Mouse (Mus musculus) thymus, postnatal 4 days (tissue): ENCODE measurements around the gene Hist2h2ac.
A peak's percentile ranks its signal among the peaks of the same experiment; 100 is the strongest.
"Not testable (repeated sequence)": the region's sequence is repeated elsewhere in the genome, so short reads cannot be mapped to it uniquely, and the experiment has no call there.

Experiments used
- DNase-seq: peaks from one replicate; pipeline ENCODE4 v3.0.0; 2021

The Hist2h2ac gene

DNA sequence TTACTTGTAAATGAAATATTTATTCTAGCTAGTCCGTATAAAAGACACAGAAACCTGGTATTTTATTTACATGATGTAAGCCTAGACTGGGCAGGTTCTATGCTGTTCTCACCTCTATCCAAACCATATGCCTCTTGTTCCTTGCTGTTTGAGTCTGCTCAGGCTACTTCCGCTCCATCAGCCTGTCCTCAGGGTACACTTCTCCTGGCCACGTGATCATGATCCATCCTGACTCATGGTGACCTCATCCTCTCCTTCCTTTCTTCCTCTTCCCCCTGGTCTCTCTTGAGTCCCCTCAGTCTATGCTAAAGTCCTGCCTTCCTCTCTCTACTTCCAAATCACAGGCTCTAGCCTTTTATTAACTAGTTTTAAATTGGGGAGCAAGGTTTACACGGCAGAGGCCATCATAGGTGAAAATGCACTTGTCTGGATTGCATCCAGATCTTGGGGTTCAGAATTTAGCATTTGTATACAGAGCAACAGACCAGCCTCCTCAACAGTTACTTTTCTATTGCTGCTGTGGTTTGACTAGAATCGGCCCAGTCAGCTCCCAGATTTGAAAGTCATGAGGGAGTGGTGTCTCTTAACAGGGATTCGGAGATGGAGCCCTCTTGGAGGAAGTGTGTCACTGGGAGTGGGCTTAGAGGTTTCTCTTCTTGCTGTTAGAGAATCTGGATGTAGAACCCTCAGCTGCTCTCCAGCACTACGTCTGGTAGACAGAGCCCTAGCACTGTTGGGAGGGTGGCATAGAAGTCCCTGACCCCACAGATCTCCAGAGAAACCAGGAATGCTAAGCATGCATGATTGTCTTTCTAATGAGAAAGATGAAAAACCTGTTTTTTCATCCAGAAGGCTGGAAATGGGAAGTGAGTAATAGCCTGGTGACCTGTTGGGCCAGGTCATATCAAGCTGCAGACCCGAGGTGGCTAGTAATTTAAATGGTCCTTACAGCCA, 6.3 kb upstream of the Hist2h2ac start:
- no peak for DNase-seq

DNA sequence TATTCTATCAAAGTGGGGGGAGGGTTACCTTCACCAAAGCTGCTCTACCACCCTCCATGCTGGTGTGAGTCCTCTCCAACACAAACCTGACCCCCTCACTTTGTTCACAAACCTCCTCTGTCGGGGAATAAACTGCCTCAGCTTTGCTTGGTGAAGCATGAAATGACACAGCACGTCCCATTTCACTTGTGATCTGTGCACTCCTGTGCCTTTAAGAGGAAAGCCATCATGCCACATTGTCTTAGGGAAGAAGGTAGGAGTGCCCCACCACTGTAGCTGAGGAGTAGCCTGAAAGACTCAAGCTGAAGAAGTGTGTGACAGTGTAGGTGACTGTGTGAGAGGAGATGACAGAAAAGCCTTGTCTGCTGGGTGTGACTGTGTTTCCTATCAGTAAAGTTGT, 4.7 kb upstream of the Hist2h2ac start:
- no peak for DNase-seq

GRCm38 (mm10) chr3:96222774-96223173, 2.1 kb upstream of the Hist2h2ac start:
- DNase-seq, result no peak

DNA sequence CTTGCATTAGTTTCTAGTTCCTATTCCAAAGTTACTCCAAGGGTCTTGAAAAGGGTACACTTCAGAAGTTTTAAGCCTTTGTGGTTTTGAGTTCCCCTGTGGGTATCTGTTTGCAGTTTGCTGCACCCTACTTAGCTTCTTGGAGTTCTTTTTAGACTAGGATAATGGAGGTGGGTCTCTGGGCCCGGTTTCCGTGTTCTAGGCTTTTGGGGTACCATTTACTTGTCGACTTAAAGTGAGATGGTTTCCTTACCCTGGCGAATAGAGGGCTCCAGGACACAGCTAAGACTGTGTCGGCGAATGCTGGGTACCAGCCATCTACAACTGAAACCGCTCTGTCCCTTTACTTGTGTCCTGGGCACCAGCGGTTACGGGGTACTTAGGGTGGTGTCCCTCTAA, 959 bp upstream of the Hist2h2ac start:
- DNase-seq, result peak; percentile 53

GRCm38 (mm10) chr3:96220131-96220764, 432 bp downstream of the Hist2h2ac start:
- DNase-seq, result not testable (repeated sequence)

DNA sequence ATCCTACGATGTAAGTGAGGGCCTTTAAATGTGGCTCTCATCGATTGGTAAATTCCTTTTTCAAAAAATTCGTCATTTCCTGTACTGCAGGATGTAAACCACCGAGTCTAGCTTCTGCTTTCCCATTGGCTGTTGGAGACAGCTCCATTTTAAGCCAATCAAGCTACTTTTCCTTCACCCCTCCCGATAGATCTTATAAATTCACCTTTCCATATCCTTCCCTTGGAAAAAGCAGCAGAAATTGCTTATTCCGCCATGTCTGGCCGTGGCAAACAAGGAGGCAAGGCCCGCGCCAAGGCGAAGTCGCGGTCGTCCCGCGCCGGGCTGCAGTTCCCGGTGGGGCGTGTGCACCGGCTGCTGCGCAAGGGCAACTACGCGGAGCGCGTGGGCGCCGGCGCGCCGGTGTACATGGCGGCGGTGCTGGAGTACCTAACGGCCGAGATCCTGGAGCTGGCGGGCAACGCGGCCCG, 984 bp downstream of the Hist2h2ac start, which contains the start of the genes Bola1 and Hist2h2ab:
Gene Bola1, minus strand, starts transcription at position 49 of the 470 bp plus-strand sequence.
Gene Hist2h2ab, plus strand, starts transcription at position 205 of the 470 bp plus-strand sequence.
- peak; percentile 83 for DNase-seq

GRCm38 (mm10) chr3:96219191-96219641, 1.5 kb downstream of the Hist2h2ac start:
- DNase-seq, result peak; percentile 47

DNA sequence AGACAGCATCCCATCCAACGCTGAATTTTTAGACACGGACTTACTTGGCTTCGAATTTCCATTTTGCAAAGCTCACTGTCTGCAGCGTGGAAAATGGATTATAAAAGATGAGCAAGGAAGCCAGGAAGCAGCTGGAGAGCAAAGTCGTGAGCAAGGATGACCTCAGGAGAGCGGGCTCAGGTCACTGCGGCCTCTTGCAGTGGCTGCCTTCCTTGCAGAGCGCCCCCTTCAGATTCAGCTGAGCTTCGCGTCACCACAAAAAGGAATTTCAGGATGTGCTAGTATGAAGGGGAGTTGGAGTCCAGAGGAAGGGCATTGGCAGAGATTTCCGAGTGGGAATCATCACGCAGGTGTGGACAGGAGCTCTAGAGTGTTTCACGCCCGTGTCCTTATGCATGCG, 11.4 kb downstream of the Hist2h2ac start:
- DNase-seq, result no peak

DNA sequence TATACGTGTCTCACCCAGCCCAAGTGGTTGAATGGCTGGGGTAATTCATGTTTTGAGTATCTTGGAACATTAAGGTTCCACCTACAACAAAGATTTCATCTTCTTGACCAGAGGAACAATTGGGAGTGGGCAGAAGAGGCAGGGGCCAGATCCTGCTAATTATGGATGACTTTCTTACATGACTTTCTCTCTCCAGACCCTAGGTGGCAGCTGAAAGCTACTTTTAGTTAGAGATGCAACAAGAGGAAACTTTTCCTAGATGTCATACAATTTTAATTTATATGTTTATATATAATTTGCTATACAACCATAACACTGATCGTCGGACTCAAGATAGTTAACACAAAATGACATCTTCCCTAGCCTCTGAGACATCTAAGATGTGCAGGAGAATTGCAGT, 12.9 kb downstream of the Hist2h2ac start:
- DNase-seq, result no peak

DNA sequence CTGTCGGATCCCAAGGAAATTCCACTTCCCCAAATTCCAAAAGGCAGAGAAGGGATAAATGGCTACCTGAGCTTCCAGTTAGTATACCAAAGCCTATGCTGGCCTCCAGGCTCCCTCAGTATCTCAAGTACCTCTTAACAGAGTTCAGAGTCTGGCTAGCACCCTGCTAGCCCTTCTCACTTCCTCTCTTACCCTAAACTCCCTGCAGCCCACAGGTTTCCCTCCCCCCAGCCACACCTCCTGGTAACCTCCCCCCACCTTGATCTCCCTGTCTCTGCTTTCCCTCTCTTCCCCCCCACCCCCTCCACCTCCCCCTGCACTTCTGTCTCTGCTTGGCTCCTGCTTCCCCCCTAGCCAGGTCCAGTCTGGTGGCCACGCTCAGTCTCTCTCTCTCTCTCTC, 20.9 kb downstream of the Hist2h2ac start:
- no peak for DNase-seq

DNA sequence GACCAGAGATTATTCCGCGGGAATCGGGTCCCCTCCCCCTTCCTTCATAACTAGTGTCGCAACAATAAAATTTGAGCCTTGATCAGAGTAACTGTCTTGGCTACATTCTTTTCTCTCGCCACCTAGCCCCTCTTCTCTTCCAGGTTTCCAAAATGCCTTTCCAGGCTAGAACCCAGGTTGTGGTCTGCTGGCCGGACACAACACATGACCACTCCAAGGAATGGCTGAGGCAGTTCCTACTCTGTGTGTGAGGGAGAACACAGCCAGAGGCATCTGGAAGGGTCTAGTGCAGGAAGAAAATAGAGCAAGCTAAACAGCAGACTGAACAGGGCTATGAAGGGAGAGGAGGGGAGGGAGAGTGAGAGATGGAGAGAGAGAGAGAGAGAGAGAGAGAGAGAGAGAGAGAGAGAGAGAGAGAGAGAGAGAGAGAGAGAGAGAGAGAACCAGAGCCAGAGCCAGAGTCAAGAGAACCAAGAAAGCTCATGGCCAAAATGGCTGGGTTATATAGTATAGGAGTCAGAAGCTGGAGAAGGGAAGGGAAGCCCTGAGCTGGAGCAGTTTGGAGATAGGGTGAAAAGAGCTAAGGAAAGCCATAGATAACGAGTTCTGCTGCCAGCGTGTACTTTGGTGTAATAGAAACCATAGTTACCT, 22.0 kb downstream of the Hist2h2ac start:
- not testable (repeated sequence) for DNase-seq

GRCm38 (mm10) chr3:96198181-96198580, 22.5 kb downstream of the Hist2h2ac start:
- peak; percentile 31 for DNase-seq

DNA sequence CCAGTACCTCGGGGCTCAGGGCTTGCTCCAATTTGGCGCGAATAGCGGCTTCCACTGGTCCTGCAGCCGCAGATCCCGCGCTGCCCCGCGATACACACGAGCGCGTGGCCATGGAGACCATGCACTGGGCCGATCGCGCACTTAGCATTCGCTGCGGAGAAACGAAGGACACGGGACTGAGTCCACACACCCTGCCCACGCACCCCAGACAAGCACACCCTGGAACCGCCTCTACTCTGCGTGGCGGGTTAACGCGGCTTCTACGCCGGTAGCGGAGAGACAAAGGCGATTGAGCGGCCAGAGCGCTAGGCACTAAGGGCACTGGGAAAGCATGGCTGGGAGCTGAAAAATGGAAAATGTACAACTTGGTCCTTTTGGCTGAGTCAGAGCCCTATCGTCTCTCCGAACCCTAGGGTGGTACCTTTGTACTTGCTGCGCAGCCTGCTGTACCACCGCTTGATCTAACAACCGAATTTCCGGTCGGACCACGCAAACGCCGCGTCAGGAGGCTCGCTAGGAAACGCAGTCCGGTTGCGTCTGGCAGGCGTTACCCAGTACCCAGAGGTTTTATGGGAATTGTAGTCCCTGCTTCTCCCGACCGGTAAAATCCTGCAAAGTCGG, 23.4 kb downstream of the Hist2h2ac start:
- peak; percentile 81 for DNase-seq

DNA sequence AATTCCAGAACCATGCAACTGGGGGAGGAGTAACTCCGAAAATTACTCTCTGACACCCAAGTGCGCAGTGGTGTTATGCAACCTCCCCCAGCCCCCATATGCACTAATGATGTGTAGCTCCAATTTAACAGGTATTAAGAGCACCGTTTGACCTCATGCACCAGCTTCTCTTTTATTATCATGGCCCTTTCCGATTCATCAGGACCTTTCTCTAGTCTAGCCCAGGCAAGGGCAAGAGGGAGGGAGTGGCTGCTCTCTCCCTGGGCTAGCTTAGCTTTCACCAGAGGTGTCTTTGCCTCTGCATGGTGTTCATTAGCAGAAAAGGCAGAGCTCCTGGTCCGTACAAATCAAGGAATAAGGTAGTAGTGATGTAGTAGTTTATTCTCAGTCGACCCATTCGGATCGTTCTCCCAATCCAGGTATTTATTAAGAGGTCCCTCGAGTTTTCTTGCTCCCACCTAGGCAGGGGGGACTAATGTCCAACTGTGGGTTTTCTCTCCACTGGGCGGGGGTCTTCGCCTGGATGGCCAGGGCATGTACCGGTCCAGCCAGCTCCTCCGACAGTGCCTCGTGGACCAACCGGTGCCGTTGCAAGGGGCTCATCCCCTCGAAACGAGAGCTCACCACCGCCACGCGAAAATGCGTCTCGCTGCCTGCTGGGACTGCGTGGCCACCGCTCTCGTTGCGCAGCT, 24.1 kb downstream of the Hist2h2ac start:
- DNase-seq, result peak; percentile 20

DNA sequence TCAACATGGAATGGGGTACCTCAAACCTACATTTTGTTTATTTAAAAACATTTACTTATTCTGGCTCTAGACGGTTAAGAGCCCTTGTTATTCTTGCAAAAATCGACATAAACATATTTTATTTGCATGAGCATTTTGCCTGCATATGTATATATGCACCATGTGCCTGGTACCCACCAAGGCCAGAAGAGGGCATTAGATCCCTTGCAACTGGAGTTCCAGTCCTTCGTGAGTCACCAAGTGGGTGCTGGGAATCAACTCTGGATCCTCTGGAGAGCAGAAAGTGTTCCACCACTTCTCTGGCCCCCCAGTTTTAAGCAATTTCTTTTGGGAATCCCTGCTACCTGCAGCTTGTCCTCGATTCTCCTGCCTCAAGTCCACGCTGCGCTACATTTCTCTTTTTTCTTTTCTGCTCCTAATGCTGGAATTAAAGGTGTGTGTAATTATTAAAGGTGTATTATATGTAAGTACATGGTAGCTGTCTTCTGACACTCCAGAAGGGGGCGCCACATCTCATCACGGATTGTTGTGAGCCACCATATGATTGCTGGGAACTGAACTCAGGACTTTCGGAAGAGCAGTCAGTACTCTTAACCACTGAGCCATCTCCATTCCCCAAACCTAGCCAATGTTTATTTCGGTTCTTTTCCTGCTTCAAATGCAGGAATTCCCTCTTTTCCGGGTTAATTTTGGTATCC, 24.9 kb downstream of the Hist2h2ac start:
- DNase-seq, result peak; percentile 60

DNA sequence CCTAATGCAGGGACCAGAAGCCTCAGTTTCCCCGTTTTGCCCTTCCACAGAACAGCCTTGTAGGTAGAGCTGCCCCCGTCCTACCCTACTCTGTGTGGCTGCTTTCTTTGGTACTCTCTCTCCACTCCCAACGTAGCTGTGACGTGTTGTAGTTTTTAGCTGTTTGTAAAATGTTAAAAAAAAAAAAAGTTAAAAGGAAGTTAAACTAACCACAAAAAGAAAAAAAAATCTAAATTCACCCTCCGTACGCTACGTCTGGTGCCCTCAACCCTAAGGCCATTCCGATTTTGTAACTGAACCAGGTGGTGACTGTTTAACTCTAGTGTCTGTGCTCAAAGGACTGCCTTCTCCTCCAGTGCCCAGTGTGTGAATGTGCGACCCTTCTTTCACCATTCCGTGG, 25.7 kb downstream of the Hist2h2ac start:
- peak; percentile 17 for DNase-seq

GRCm38 (mm10) chr3:96192977-96193376, 27.7 kb downstream of the Hist2h2ac start:
- DNase-seq, result no peak

DNA sequence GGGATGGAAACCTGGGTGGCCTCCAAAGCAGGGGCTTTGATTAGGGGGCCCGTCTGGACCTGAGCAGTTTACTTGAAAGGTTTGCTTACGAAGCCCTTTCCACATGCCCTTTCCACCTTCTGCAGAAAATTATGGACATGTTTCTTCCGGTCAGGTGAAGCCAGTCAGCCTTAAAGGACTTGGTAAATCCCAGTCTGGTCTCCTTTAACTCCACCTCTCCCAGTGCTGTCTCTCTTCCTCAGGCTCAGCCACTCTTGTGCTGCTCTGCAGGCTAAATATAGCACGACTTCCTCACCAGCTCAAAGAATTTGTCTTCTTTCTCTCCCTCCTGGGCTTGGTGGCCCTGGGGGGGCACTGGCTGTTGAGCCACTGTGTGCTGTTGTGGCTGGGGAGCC, 38.3 kb downstream of the Hist2h2ac start:
- DNase-seq, result no peak

DNA sequence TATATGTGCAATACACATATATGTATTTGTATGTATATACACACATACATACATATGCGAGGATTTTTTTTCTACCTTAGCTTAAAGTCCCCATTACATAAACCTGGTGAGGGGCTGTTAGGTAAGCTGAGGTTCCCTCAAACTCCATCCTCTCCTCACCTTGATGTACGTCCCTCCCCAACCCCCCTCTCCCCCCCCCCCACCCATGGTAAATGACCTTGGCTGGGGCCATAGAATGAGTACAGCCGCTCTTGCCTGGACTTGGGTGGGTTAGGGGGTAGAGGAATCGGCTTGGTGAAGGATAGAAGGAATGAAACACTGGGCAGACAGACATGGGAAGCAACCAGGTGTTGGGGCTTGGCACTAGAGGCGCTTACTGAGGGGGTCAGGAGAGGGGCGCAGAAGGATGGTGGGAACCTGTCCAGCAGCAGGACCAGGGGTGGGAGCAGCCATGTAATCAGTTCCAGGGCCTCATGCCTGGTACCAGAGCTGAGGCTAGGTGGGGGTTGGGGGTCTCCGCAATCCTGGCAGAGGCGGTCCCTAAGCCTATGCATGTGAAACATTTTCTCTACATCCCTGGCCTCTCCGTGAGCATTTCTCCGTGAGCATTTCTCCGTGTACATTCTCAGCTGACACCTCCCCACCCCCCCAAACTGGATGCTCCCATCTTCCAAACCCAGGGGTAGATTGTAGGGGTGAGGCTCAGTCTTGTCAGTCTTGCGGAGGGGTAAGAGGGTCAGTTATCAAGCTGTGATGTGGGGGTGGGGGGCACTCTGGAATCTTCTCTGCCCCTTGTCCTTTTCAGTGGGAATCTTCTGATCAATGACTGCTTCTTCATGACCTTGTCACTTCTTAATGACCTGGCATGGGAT, 38.9 kb downstream of the Hist2h2ac start:
- DNase-seq, result no peak

- peak; percentile 77 for DNase-seq
Measured at GRCm38 (mm10) chr3:96180727-96181477, 39.8 kb downstream of the Hist2h2ac start, which contains the start of gene Sv2a. Gene Sv2a (plus strand): TSS chr3:96181151.
